In genomic region chr6:66929694-66930093, GRCm38 (mm10) we compare ENCODE assay signal across 11 mouse cellular contexts. TPM values are rescaled to one million over a fixed set of nuclear protein-coding genes. Genes with fewer than 3 reads are reported as not detected.
DNase-seq lines count a peak whose midpoint lies in the region; ATAC-seq and TF ChIP-seq lines count a peak whose summit lies in the region.
"Had no signal": no experiment of that assay in that cellular context is flagged by ENCODE, and none has a peak within 500 bp of the region (broad histone marks: within the 10 kb centered on the region; RNA-seq: fewer than 3 reads in every experiment).

No protein-coding gene starts in this region.

- H3K9me3 ChIP-seq in liver, embryonic 11.5 days (ENCODE audit: control insufficient read depth, low read length), result no peaks in the 10 kb centered on the region
- H3K9me3 ChIP-seq in stomach, postnatal 0 days (ENCODE audit: control insufficient read depth, low read length), result no peaks in the 10 kb centered on the region
- H3K9me3 ChIP-seq: hindbrain, embryonic 13.5 days; midbrain, embryonic 15.5 days had no signal

- H3K4me2 ChIP-seq in liver, embryonic 11.5 days, result peak overlapping the region; percentile 40; the same call in 1 of the 2 replicates
- H3K4me2 ChIP-seq in stomach, postnatal 0 days (replicated peaks; ENCODE audit: low read depth), result no peak overlapping the region
- H3K4me2 ChIP-seq: hindbrain, embryonic 13.5 days; midbrain, embryonic 15.5 days had no signal

- no peaks in the 10 kb centered on the region for H3K27me3 ChIP-seq in liver, embryonic 11.5 days (replicated peaks; ENCODE audit: control insufficient read depth, insufficient read depth, low read length)
- no peaks in the 10 kb centered on the region for H3K27me3 ChIP-seq in stomach, postnatal 0 days (ENCODE audit: control insufficient read depth, insufficient read depth, low read length)
- H3K27me3 ChIP-seq: hindbrain, embryonic 13.5 days; midbrain, embryonic 15.5 days had no signal

- TF ChIP-seq CTCF in stomach, postnatal 0 days (IDR thresholded peaks at IDR 0.05; ENCODE audit: low read depth), result no peak

- peaks cover 9% of the 10 kb centered on the region for H3K4me1 ChIP-seq in liver, embryonic 11.5 days (replicated peaks; ENCODE audit: control insufficient read depth, insufficient read depth, low read length)
- H3K4me1 ChIP-seq in stomach, postnatal 0 days (replicated peaks; ENCODE audit: control insufficient read depth, insufficient read depth), result peaks cover 2% of the 10 kb centered on the region; the same call in 1 of the 2 replicates
- H3K4me1 ChIP-seq: midbrain, embryonic 15.5 days had no signal

- peak; percentile 53 for DNase-seq in lung, postnatal 36 days
- DNase-seq in lung, postnatal 4 days, result no peak
- DNase-seq in liver, embryonic 11.5 days (ENCODE audit: low spot score), result no peak
- no peak for DNase-seq in stomach, postnatal 0 days (ENCODE audit: low spot score)
- DNase-seq in right cerebral cortex, postnatal 25 days, result no peak
- no peak for DNase-seq in urinary bladder, postnatal 36 days (ENCODE audit: low spot score in 2 of 2)
- DNase-seq in left cerebral cortex, postnatal 10 days (ENCODE audit: extremely low spot score in 1 of 2, low spot score in 2 of 2), result no peak
- DNase-seq: adrenal gland, postnatal 36 days had no signal

- TF ChIP-seq EP300 in stomach, postnatal 0 days (optimal IDR thresholded peaks at IDR 0.05), result no peak

- no peaks in the 10 kb centered on the region for H3K36me3 ChIP-seq in liver, embryonic 11.5 days (ENCODE audit: control insufficient read depth, insufficient read depth, low read length)
- no peaks in the 10 kb centered on the region for H3K36me3 ChIP-seq in stomach, postnatal 0 days (ENCODE audit: control insufficient read depth, insufficient read depth, low read length)
- H3K36me3 ChIP-seq: hindbrain, embryonic 13.5 days; midbrain, embryonic 15.5 days had no signal

- peak; percentile 35 for ATAC-seq in inflammation-experienced regulatory T-cells, adult 6 months
- ATAC-seq in liver, embryonic 11.5 days (replicated peaks; ENCODE audit: low FRiP score), result peak; percentile 74
- 0 out of 2 replicates have a peak, but pooled peaks have one; percentile 60 for ATAC-seq in stomach, postnatal 0 days (ENCODE audit: low FRiP score, low TSS enrichment)
- ATAC-seq: midbrain, embryonic 15.5 days had no signal

- no peak overlapping the region for H3K9ac ChIP-seq in liver, embryonic 11.5 days (ENCODE audit: low read depth, low read length)
- H3K9ac ChIP-seq in stomach, postnatal 0 days (ENCODE audit: low read length), result no peak overlapping the region
- H3K9ac ChIP-seq: hindbrain, embryonic 13.5 days; midbrain, embryonic 15.5 days had no signal

- H3K4me3 ChIP-seq in liver, embryonic 11.5 days (ENCODE audit: low read depth, low read length), result no peak overlapping the region
- no peak overlapping the region for H3K4me3 ChIP-seq in stomach, postnatal 0 days (ENCODE audit: low read depth, low read length)
- H3K4me3 ChIP-seq: hindbrain, embryonic 13.5 days; midbrain, embryonic 15.5 days had no signal

- intact Hi-C loops in left cerebral cortex, postnatal 10 days (cut with DNase I), result no loop called here

- WGBS in liver, embryonic 11.5 days, result 18% methylated on average over 7 of the region's 7 CpGs
- WGBS in stomach, postnatal 0 days, result 22% methylated on average over 7 of the region's 7 CpGs

- H3K27ac ChIP-seq in liver, embryonic 11.5 days (ENCODE audit: low read depth, low read length), result no peak overlapping the region
- H3K27ac ChIP-seq in stomach, postnatal 0 days (replicated peaks), result no peak overlapping the region
- H3K27ac ChIP-seq: hindbrain, embryonic 13.5 days; midbrain, embryonic 15.5 days had no signal

RNA-seq across cellular contexts. Expression of gene Gng12, which starts 33.5 kb away (rescaled TPM):
- polyA plus RNA-seq in inflammation-experienced regulatory T-cells, adult 6 months (2017; shearing (Covaris generic)), result 10 to 100 TPM in 2 of 3 experiments, 1 to 10 TPM in 1; 3.7 to 12.6 (median 12.2) TPM
- polyA plus RNA-seq in liver, embryonic 11.5 days (2014; fragmentation: Nextera tagmentation; extraction: Ambion mirVana), result 51.5 and 59.6 TPM in 2 replicates
- 164 and 166 TPM in 2 replicates for polyA plus RNA-seq in stomach, postnatal 0 days (2015; fragmentation: Nextera tagmentation; extraction: Ambion mirVana)
- 10 to 100 TPM; 75.7 to 86.9 TPM for total RNA-seq in left cerebral cortex, postnatal 10 days (2021)
